Mouse (Mus musculus): ENCODE measurements around the gene Clns1a.
A peak's percentile ranks its signal among the peaks of the same experiment; 100 is the strongest.

Gene Clns1a

DNA sequence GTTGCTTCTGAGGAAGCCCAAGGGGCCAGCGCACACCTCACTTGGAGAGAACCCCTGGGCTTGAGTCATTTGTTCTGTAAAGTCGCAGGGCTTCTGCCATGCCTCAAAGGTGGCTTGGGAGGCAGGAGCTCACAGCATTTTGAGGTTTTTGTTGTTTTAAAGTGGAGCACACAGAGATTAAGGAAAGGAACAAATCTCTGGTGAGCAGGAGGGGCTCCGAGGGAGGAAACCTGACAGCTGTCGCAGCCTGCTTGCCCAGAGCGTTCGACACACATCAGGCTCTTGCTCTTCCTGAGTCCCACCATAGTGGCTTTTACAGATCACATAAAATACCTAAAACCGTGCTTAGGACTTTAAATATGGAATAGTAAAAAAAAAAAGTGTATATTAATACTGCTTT is 30.3 kb downstream of the Clns1a start:
- DNase-seq (ENCODE audit: low read depth, low spot score): no peak

DNA sequence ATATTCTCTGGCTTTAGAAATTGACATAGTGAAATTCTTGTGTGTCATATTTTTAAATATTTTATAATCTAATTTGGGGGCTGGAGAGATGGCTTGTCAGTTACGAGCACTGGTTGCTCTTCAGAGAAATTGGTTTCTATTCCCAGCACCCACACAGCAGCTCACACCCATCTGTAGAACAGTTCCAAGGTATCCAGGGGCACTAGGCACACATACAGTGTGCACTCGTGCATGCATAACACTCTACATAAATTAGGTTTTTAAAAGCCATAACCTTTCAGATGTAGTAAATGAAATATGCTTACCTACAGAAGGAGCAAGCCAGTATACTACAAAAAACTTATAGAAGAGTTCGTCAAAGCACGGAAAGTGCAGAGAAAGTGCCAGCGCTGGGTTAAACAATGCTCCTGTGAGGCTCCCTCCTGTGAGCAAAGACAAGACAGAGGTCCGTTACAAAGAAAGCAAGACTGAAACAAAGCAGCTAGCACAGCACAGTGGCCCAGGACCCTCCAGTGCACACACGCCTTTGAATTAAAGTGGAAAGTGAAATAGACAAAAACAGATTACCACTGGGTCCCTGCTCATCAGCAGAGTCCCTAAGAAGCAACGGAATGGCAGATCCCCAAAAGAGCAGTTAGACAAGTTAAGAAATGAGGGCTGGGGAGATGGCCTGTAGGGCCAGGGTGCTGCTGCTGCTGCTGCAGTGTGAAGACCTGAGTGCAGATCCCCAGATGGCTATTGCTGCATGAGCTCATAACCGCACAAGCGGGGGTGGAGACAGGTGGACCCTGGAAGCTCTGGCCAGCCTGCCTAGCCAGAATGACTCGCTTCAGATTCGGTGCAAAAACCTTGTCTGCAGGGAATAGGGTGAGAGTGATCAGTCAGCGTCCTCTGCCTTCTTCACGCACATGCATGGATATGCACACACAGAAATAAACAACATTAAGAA is 32.5 kb downstream of the Clns1a start:
- no peak for DNase-seq (ENCODE audit: low read depth, low spot score)

DNA sequence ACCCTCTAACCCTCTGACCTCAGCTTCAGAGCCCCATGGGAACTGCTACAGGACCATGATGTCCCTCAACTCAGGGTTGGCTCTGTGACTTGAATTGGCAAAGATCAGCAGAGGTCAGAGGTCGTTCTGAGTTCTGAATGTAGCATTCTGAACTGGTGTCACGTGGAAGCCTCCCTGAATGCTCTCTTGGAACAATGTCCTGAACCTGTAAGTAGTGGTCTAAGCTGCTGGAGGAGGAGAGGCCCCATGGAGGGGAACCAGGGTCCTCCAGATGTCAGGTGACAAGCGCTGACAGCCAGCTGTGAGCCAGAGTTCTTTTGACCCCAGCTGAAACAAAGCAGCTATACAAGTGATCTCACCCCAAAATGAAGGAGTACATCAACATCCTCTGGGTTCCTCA is 34.0 kb downstream of the Clns1a start:
- DNase-seq (ENCODE audit: low read depth, low spot score): no peak

- no peak for DNase-seq (ENCODE audit: low read depth, low spot score)
Observed at GRCm38 (mm10) chr7:97733606-97734005, 37.2 kb downstream of the Clns1a start.

- no peak for DNase-seq (ENCODE audit: low read depth, low spot score)
Observed at GRCm38 (mm10) chr7:97735021-97735420, 38.6 kb downstream of the Clns1a start.

DNA sequence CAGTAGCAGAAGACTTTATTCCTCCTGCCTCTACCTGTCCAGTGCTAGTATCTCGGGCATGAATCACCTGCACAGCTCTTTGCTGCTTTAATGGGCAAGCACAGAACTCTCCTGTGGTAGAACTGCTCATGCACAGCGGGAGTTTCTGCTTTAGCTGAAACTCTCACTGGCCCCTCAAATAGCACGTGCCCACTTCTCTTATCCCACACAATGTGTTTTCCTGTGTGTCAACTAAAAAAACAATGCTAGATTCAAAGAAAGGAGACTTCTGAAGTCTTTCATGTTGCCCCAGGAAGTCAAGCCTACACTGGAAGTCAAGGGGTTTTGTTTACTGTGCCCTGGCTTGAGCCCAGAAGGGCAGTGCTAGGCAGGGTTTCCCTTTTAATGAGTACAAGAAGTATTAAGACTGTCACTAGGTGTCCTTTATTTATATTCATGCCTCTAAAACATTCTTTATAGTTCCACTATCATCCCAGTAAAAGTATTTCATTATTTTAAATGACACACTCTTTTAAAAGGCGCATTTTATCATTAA is 39.5 kb downstream of the Clns1a start:
- no peak for DNase-seq (ENCODE audit: low read depth, low spot score)

DNA sequence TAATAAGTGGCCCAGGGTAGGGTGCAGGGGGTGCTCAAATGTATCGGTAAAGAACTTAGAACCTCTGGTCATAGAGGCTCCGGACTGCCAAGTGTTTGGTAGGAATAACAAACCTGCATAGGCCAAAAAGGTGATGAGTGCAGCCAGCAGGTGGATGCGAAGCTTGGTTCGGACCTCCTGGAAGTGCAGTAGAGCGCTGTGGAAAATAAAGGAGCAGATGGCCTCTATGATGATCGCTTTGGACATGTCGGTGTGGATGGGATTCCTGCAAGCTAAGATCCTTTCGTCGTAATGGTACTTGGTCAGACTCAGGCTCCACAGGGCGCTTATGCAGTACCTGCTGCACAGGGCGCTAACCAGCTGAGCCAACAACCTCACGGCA is 40.8 kb downstream of the Clns1a start:
- DNase-seq (ENCODE audit: low read depth, low spot score): no peak

- DNase-seq (ENCODE audit: low read depth, low spot score): peak; percentile 77
Observed at GRCm38 (mm10) chr7:97737638-97738456, 41.4 kb downstream of the Clns1a start, which contains the start of gene Aqp11. Gene Aqp11 (minus strand): TSS chr7:97738289.

GRCm38 (mm10) chr7:97740948-97741347 is 44.5 kb downstream of the Clns1a start:
- no peak for DNase-seq (ENCODE audit: low read depth, low spot score)

GRCm38 (mm10) chr7:97741756-97742291 is 45.4 kb downstream of the Clns1a start:
- DNase-seq (ENCODE audit: low read depth, low spot score): peak; percentile 64

- peak; percentile 76 for DNase-seq (ENCODE audit: low read depth, low spot score)
Observed at GRCm38 (mm10) chr7:97745299-97745698, 48.9 kb downstream of the Clns1a start.

- DNase-seq (ENCODE audit: low read depth, low spot score): no peak
Observed at GRCm38 (mm10) chr7:97747176-97747707, 50.8 kb downstream of the Clns1a start.

DNA sequence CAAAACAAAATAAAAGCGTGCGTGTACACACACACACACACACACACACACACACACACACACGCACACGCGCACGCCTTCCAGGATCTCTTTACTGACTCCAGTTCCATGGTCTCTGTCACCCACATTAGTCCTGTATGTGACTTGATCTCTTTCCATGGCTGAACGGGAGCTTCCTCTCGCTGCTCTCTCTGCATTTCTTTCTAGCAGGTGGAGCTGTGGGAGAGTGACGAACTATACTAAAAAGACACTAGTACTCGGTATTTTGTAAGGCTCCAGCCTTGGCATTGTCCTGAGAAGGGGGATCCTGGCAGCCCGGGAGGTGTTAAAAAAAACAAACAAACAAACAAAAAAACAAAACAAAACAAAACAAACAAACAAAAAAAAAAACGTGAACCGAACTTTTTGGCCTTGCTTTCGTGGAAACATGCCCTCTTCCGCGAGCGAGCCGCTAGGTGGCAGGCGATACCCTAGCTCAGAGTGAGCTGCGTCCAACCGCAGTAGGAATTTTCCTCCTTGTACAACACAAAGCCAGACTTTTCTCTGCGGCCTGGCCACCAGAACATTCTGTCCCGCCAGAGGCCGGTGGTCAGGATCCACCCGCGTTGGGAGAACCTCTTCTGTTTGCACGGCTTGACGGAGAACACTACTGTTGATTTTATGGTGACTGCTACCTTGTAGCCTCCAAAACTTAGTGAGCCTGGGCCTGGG is 51.5 kb downstream of the Clns1a start:
- DNase-seq (ENCODE audit: low read depth, low spot score): peak; percentile 80

GRCm38 (mm10) chr7:97748527-97749206 is 52.2 kb downstream of the Clns1a start:
- no peak for DNase-seq (ENCODE audit: low read depth, low spot score)

DNA sequence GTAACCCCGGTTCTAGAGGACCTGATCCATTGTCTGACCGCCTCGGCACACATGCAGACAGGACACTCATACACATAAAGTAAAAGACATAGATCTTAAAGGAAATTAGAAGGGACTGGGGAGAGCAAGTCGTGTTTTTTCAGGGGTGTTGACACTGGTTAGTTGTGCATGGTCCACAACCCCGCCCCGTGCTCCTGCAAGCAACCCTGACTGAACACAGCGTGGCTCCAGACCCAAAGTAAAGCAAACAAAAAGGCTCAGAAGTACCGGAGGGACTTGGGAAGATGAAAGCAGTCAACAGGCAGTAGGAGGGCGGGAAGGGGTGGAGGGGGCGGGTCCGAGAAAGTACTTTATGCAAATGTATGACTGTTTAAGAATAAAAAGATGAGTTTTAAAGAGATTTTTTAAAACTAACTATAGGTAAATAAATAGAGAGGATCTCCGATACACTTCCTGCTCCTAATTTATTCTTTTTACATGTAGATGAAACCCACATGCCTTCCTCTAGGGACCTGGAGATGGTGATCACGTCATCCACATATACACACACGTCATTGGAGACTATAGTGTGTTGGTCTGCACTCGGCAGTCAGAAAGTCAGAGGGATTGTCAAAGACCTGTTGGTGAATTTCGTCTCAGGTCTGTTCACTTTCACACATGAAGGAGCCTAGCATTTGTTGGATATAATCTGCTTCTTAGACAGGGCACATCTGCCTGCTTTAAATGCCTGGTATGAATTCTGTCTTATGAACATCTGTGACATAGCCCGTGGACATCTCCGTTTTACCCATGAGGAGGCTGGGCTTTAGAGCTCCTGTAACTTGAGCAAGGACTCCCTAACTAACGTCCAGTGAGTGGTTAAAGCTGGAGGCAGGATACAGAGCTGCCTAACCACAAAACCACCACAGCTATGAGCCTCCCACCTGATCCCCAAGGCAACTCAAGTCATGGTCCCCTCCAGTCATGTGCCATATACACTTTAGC is 53.1 kb downstream of the Clns1a start:
- DNase-seq (ENCODE audit: low read depth, low spot score): peak; percentile 84

GRCm38 (mm10) chr7:97756967-97757881 is 60.8 kb downstream of the Clns1a start:
- DNase-seq (ENCODE audit: low read depth, low spot score): peak; percentile 58

GRCm38 (mm10) chr7:97764591-97764990 is 68.2 kb downstream of the Clns1a start:
- no peak for DNase-seq (ENCODE audit: low read depth, low spot score)

All from ES-CJ7 (cell line).